Mouse (Mus musculus): ENCODE measurements at regions not wholly inside any gene's neighbourhood (a gene's known extent, or its start where the extent isn't known, plus 50 kb on each side); places are given as distances from the start of the nearest gene placed in this dataset.

- TF ChIP-seq GATA1 (IDR thresholded peaks at IDR 0.05; ENCODE audit: low read length) (no peak), TAL1 (IDR thresholded peaks at IDR 0.05; ENCODE audit: low read length) (no peak)
Measured at GRCm38 (mm10) chr12:106464701-106465100, 454.7 kb downstream of the Vrk1 start.
